Mouse (Mus musculus) central nervous system, embryonic 18 days (tissue): ENCODE results near the gene Fkbp11. TPM values are rescaled to one million over a fixed set of nuclear protein-coding genes. Genes with fewer than 3 reads are reported as not detected.

Experiments used
- polyA plus RNA-seq: library from polyadenylated mRNA; depleted of rRNA; stranded (reverse); fragments of >200 nt; gene quantifications from 2 replicates; pipeline ENCODE4 v1.2.3, GENCODE M21; 2012; rRNA removed

Fkbp11 gene
- polyA plus RNA-seq: 3.0 and 6.1 TPM in 2 replicates

GRCm38 (mm10) chr15:98727443-98728321 is at the start of gene Fkbp11:
TSS of gene Fkbp11 (minus strand) at chr15:98728198.

DNA sequence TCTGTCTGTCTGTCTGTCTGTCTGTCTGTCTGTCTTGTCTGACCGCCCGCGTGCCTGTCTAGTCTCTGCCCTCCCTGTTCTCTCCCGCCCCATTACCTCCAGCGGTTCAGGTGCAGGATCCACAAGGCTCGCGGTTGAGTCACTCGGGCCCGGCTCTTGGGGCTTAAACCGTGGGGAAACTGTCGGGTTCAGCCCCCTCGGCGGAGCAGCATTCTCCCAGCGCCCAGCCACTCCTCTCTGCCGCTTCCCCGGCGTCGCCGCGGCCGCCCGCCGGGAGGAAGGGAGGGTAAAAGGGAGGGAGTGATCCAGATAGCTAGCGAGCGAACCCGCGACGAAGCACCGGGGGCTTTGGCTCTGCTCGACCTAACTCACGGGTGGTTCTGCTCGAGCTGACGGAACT is 49.8 kb upstream of the Fkbp11 start, which contains the start of gene Wnt10b:
TSS of gene Wnt10b (minus strand) at position 389 of the 400 bp plus-strand sequence.

DNA sequence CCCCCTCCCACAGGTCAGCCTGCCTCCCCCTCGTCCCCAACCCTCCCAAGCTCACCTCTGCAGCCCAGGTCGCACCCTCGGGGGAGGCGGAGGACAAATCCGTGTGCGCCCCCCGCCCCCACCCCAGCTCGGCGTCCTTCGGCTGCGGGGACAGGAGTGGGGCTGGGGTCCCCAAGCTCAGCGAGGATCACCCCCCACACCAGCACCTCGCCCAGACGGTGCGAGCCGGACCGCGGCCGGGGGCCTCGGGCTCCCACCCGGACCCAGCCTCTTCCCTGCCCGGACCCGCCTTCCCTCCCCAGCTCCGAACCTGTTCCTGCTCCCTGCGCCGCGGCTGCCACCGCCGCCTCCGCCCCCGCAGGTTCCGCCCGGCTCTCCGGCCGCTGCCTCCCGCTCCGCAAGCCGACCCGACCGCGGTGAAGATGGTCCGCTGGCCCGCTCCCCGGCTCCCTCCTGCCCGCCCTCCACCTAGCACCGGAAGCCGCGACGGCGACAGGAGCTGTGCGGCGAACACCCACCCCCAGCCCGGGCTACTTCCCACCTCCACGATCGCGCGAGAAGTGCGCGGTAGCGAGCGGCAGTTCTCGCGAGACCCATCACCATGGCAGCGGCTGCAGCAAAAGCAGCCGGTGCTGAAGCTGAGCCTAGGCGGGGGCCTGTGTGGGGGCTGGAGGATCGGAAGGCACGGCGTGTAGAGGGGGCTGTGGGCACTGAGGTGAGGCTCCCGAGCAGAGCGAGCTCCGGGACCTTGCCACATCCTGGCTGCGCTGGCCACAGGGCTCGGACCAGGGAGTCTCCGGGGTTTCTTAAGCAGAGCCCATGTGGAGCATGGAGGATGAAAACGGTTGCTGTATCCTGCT is 34.9 kb upstream of the Fkbp11 start, which contains the start of gene Arf3:
TSS of gene Arf3 (minus strand) at position 545 of the 860 bp plus-strand sequence.

DNA sequence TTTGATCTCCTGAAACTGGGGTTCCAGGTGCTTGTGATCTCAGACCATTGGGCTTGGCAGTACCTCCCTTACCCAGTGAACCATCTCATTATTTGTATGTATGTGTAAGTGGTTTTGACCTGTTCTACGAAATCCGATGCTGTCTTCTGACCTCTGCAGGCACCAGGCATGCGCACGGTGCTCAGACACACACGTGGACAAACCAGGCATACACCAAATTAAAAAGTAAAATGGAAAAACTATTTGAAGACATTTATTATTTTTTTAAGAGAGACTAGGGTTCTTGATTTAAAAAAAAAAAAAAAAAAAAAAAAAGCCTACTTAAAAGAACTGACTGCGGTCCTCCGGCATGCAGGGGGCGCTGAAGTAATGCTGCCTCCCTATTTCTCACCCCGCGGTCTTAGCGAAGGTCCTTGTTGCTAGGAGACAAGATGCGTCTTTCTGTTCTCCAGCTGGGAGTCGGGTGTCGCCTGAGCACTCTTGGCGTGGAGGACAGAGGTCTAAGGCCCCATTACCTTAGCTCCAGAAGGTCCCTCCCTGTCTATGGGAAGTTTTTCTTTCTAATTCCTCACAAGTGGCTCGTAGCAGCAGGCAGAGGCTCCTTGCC is 20.1 kb downstream of the Fkbp11 start, which contains the start of gene Ccdc65:
TSS of gene Ccdc65 (plus strand) at position 442 of the 607 bp plus-strand sequence.

GRCm38 (mm10) chr15:98676940-98677728 is 50.9 kb downstream of the Fkbp11 start, which contains the start of gene Rnd1:
TSS of gene Rnd1 (minus strand) at chr15:98677461.

Other genes with a start within 250 kb of the Fkbp11 start
- 0.09 TPM in 1 of 2 replicates, not detected in the other for gene Lalba, start 245.5 kb downstream of the Fkbp11 start, polyA plus RNA-seq
- not detected in 2 replicates for gene Olfr279, start 235.8 kb downstream of the Fkbp11 start, polyA plus RNA-seq
- gene Kansl2, start 193.9 kb downstream of the Fkbp11 start, polyA plus RNA-seq: 90.0 and 92.4 TPM in 2 replicates
- gene Ccnt1, start 157.3 kb downstream of the Fkbp11 start, polyA plus RNA-seq: 22.2 and 25.8 TPM in 2 replicates
- 0.24 TPM in 1 of 2 replicates, not detected in the other for gene 4930415O20Rik, start 157.2 kb downstream of the Fkbp11 start, polyA plus RNA-seq
- gene Adcy6, start 118.1 kb downstream of the Fkbp11 start, polyA plus RNA-seq: 42.5 and 49.1 TPM in 2 replicates
- gene Cacnb3, start 97.4 kb downstream of the Fkbp11 start, polyA plus RNA-seq: 278 and 313 TPM in 2 replicates
- gene Ddx23, start 65.3 kb downstream of the Fkbp11 start, polyA plus RNA-seq: 41.2 and 44.4 TPM in 2 replicates
- gene Rnd1, start 50.7 kb downstream of the Fkbp11 start, polyA plus RNA-seq: 38.9 and 41.2 TPM in 2 replicates
- 6.0 and 6.1 TPM in 2 replicates for gene Ccdc65, start 20.0 kb downstream of the Fkbp11 start, polyA plus RNA-seq
- gene Arf3, start 35.0 kb upstream of the Fkbp11 start, polyA plus RNA-seq: 164 and 198 TPM in 2 replicates
- 0.35 and 1.4 TPM in 2 replicates for gene Wnt10b, start 50.0 kb upstream of the Fkbp11 start, polyA plus RNA-seq
- 0.19 and 0.21 TPM in 2 replicates for gene Wnt1, start 61.7 kb upstream of the Fkbp11 start, polyA plus RNA-seq
- gene Ddn, start 81.3 kb upstream of the Fkbp11 start, polyA plus RNA-seq: 10.6 and 13.2 TPM in 2 replicates
- 62.9 and 66.0 TPM in 2 replicates for gene Prkag1, start 103.3 kb upstream of the Fkbp11 start, polyA plus RNA-seq
- 21.3 and 24.1 TPM in 2 replicates for gene Kmt2d, start 143.0 kb upstream of the Fkbp11 start, polyA plus RNA-seq
- 47.9 and 49.9 TPM in 2 replicates for gene Rhebl1, start 166.3 kb upstream of the Fkbp11 start, polyA plus RNA-seq
- gene Dhh, start 170.3 kb upstream of the Fkbp11 start, polyA plus RNA-seq: 0.39 and 1.5 TPM in 2 replicates
- 75.4 and 86.9 TPM in 2 replicates for gene Lmbr1l, start 190.0 kb upstream of the Fkbp11 start, polyA plus RNA-seq
- 1,779 and 1,791 TPM in 2 replicates for gene Tuba1b, start 206.4 kb upstream of the Fkbp11 start, polyA plus RNA-seq
- gene Gm49450, start 225.4 kb upstream of the Fkbp11 start, polyA plus RNA-seq: 384 and 475 TPM in 2 replicates
- gene Tuba1a, start 225.5 kb upstream of the Fkbp11 start, polyA plus RNA-seq: 10,267 and 11,281 TPM in 2 replicates